Mouse (Mus musculus): ENCODE data around the gene Gm1043. TPM values are rescaled to one million over a fixed set of nuclear protein-coding genes. Genes with fewer than 3 reads are reported as not detected.

The Gm1043 gene
- polyA plus RNA-seq, 1 experiment from 2014 or later = 0.05 TPM

GRCm38 (mm10) chr5:37257243-37257642 lies 172.1 kb downstream of the Gm1043 start:
- H3K9me3 ChIP-seq (replicated peaks; ENCODE audit: control insufficient read depth, low read length) = no peaks in the 10 kb centered on the region
- 43% methylated on average over 5 of the region's 5 CpGs for WGBS
- no peak overlapping the region for H3K4me3 ChIP-seq (replicated peaks; ENCODE audit: low read length)
- H3K27ac ChIP-seq (ENCODE audit: low read length) = no peak overlapping the region
- H3K27me3 ChIP-seq (ENCODE audit: control insufficient read depth, insufficient read depth, low read length) = no peaks in the 10 kb centered on the region
- ATAC-seq (ENCODE audit: insufficient read depth, low FRiP score) = no peak
- no peaks in the 10 kb centered on the region for H3K36me3 ChIP-seq (ENCODE audit: control insufficient read depth, insufficient read depth, low read length)
- H3K4me2 ChIP-seq (ENCODE audit: low read depth, low read length) = no peak overlapping the region
- no peak overlapping the region for H3K9ac ChIP-seq (ENCODE audit: low read length)
- H3K4me1 ChIP-seq (ENCODE audit: control insufficient read depth, insufficient read depth, low read length) = no peaks in the 10 kb centered on the region

- WGBS = 63% methylated on average over 5 of the region's 5 CpGs
- ATAC-seq (ENCODE audit: insufficient read depth, low FRiP score) = no peak
- Histone ChIP-seq H3K4me2 (ENCODE audit: low read depth, low read length) (no peak overlapping the region), H3K27ac (ENCODE audit: low read length) (no peak overlapping the region), H3K4me1 (ENCODE audit: control insufficient read depth, insufficient read depth, low read length) (no peaks in the 10 kb centered on the region), H3K4me3 (replicated peaks; ENCODE audit: low read length) (no peak overlapping the region), H3K36me3 (ENCODE audit: control insufficient read depth, insufficient read depth, low read length) (no peaks in the 10 kb centered on the region), H3K27me3 (ENCODE audit: control insufficient read depth, insufficient read depth, low read length) (no peaks in the 10 kb centered on the region), H3K9ac (ENCODE audit: low read length) (no peak overlapping the region), H3K9me3 (replicated peaks; ENCODE audit: control insufficient read depth, low read length) (no peaks in the 10 kb centered on the region)
Observed at GRCm38 (mm10) chr5:37261734-37262133, 176.6 kb downstream of the Gm1043 start.

GRCm38 (mm10) chr5:37263816-37264215 lies 178.6 kb downstream of the Gm1043 start:
- no peaks in the 10 kb centered on the region for H3K27me3 ChIP-seq (ENCODE audit: control insufficient read depth, insufficient read depth, low read length)
- H3K4me2 ChIP-seq (ENCODE audit: low read depth, low read length) = no peak overlapping the region
- no peak overlapping the region for H3K27ac ChIP-seq (ENCODE audit: low read length)
- no peaks in the 10 kb centered on the region for H3K36me3 ChIP-seq (ENCODE audit: control insufficient read depth, insufficient read depth, low read length)
- H3K9ac ChIP-seq (ENCODE audit: low read length) = no peak overlapping the region
- H3K4me3 ChIP-seq (replicated peaks; ENCODE audit: low read length) = no peak overlapping the region
- no peak for ATAC-seq (ENCODE audit: insufficient read depth, low FRiP score)
- WGBS = 60% methylated on average over 6 of the region's 6 CpGs
- H3K4me1 ChIP-seq (ENCODE audit: control insufficient read depth, insufficient read depth, low read length) = no peaks in the 10 kb centered on the region
- no peaks in the 10 kb centered on the region for H3K9me3 ChIP-seq (replicated peaks; ENCODE audit: control insufficient read depth, low read length)

Other genes starting within 250 kb of the Gm1043 start
- gene Ppp2r2c, start 216.9 kb upstream of the Gm1043 start, polyA plus RNA-seq (2015; fragmentation: Nextera tagmentation; extraction: Ambion mirVana) = 0.63 and 0.76 TPM in 2 replicates
- 13.1 and 15.4 TPM in 2 replicates for gene Wfs1, start 96.2 kb upstream of the Gm1043 start, polyA plus RNA-seq (2015; fragmentation: Nextera tagmentation; extraction: Ambion mirVana)
- gene Crmp1, start 156.6 kb downstream of the Gm1043 start, polyA plus RNA-seq (2015; fragmentation: Nextera tagmentation; extraction: Ambion mirVana) = 23.8 and 24.0 TPM in 2 replicates

Data from stomach, embryonic 16.5 days (tissue).